Mouse (Mus musculus) kidney, adult 9 months (tissue): ENCODE results near the gene Efcab1.
A peak's percentile ranks its signal among the peaks of the same experiment; 100 is the strongest.
"Not testable (repeated sequence)": the region's sequence is repeated elsewhere in the genome, so short reads cannot be mapped to it uniquely, and the experiment has no call there.

ENCODE experiments used
- DNase-seq: peaks from one replicate; pipeline ENCODE4 v3.0.0; 2022

Gene Efcab1

GRCm38 (mm10) chr16:14906393-14907100 is at the start of gene Efcab1:
Gene Efcab1, plus strand, starts transcription at chr16:14906606.
- DNase-seq = no peak

- no peak for DNase-seq
Measured at GRCm38 (mm10) chr16:14859443-14859842, 47.0 kb upstream of the Efcab1 start.

GRCm38 (mm10) chr16:14884916-14885315 is 21.5 kb upstream of the Efcab1 start:
- no peak for DNase-seq

GRCm38 (mm10) chr16:14885372-14885771 is 21.0 kb upstream of the Efcab1 start:
- no peak for DNase-seq

- DNase-seq = no peak
Measured at GRCm38 (mm10) chr16:14892492-14892891, 13.9 kb upstream of the Efcab1 start.

GRCm38 (mm10) chr16:14893864-14894263 is 12.5 kb upstream of the Efcab1 start:
- DNase-seq = no peak

- DNase-seq = no peak
Measured at GRCm38 (mm10) chr16:14894713-14895112, 11.7 kb upstream of the Efcab1 start.

- DNase-seq = no peak
Measured at GRCm38 (mm10) chr16:14895543-14895942, 10.9 kb upstream of the Efcab1 start.

GRCm38 (mm10) chr16:14930711-14931110 is 24.3 kb downstream of the Efcab1 start:
- not testable (repeated sequence) for DNase-seq

GRCm38 (mm10) chr16:14936478-14937166 is 30.2 kb downstream of the Efcab1 start:
- not testable (repeated sequence) for DNase-seq

GRCm38 (mm10) chr16:14939552-14939951 is 33.1 kb downstream of the Efcab1 start:
- DNase-seq = no peak

GRCm38 (mm10) chr16:14939994-14940715 is 33.7 kb downstream of the Efcab1 start:
- peak; percentile 12 for DNase-seq

GRCm38 (mm10) chr16:14940898-14941297 is 34.5 kb downstream of the Efcab1 start:
- DNase-seq = peak; percentile 29

GRCm38 (mm10) chr16:14943530-14943929 is 37.1 kb downstream of the Efcab1 start:
- DNase-seq = no peak

- DNase-seq = not testable (repeated sequence)
Measured at GRCm38 (mm10) chr16:14947561-14947960, 41.2 kb downstream of the Efcab1 start.

GRCm38 (mm10) chr16:14951894-14952293 is 45.5 kb downstream of the Efcab1 start:
- DNase-seq = no peak

GRCm38 (mm10) chr16:14959743-14960142 is 53.3 kb downstream of the Efcab1 start:
- DNase-seq = no peak

- no peak for DNase-seq
Measured at GRCm38 (mm10) chr16:14973696-14974095, 67.3 kb downstream of the Efcab1 start.

- DNase-seq = peak; percentile 10
Measured at GRCm38 (mm10) chr16:14979228-14979627, 72.8 kb downstream of the Efcab1 start.

GRCm38 (mm10) chr16:14989614-14990268 is 83.3 kb downstream of the Efcab1 start:
- DNase-seq = peak; percentile 15

- DNase-seq = no peak
Measured at GRCm38 (mm10) chr16:14991001-14991400, 84.6 kb downstream of the Efcab1 start.

- no peak for DNase-seq
Measured at GRCm38 (mm10) chr16:14992461-14993107, 86.2 kb downstream of the Efcab1 start.

GRCm38 (mm10) chr16:15014724-15015123 is 108.3 kb downstream of the Efcab1 start:
- no peak for DNase-seq
